Mouse (Mus musculus) limb, embryonic 14.5 days (tissue): Measurements from ENCODE around the gene Siglecf. TPM values are rescaled to one million over a fixed set of nuclear protein-coding genes. Genes with fewer than 3 reads are reported as not detected.

Source experiments
- ATAC-seq: fragments of 200-750 bp; cut with Nextera tagmentation; 2 replicates; pipeline ENCODE4 v1.8.0; 2017; ENCODE audit warnings: low read depth, moderate number of reproducible peaks, moderate TSS enrichment; ENCODE audit not compliant: low FRiP score
- DNase-seq: peaks from one replicate; pipeline ENCODE4 v3.0.0-alpha.2; 2015; ENCODE audit warnings: low spot score
- H3K27ac ChIP-seq: fragments of 300-500 bp; sonication (generic); replicated peaks from 2 replicates; pipeline ENCODE4 v1.5.1; 2014; ENCODE audit warnings: low read depth, mild to moderate bottlenecking, low read length, moderate library complexity, mixed read lengths
- H3K27me3 ChIP-seq: fragments of 300-500 bp; sonication (generic); 2 replicates; pipeline ENCODE4 v1.6.1; 2014; ENCODE audit warnings: low read length, mixed read lengths; ENCODE audit not compliant: control insufficient read depth, insufficient read depth
- H3K36me3 ChIP-seq: fragments of 300-500 bp; sonication (generic); 2 replicates; pipeline ENCODE4 v1.6.1; 2014; ENCODE audit warnings: mild to moderate bottlenecking, low read length, moderate library complexity, mixed read lengths; ENCODE audit not compliant: control insufficient read depth, insufficient read depth
- H3K4me1 ChIP-seq: fragments of 300-500 bp; sonication (generic); 2 replicates; pipeline ENCODE4 v1.6.1; 2014; ENCODE audit warnings: antibody characterized with exemption, low read length, mixed read lengths; ENCODE audit not compliant: control insufficient read depth, insufficient read depth
- H3K4me2 ChIP-seq: fragments of 300-500 bp; sonication (generic); replicated peaks from 2 replicates; pipeline ENCODE4 v1.6.1; 2014; ENCODE audit warnings: low read depth, mild to moderate bottlenecking, low read length, moderate library complexity; ENCODE audit not compliant: severe bottlenecking
- H3K4me3 ChIP-seq: fragments of 300-500 bp; sonication (generic); replicated peaks from 2 replicates; pipeline ENCODE4 v1.5.1; 2014; ENCODE audit warnings: low read length
- H3K9ac ChIP-seq: fragments of 300-500 bp; sonication (generic); 2 replicates; pipeline ENCODE4 v1.6.1; 2014; ENCODE audit warnings: mild to moderate bottlenecking, low read depth, low read length, moderate library complexity; ENCODE audit not compliant: severe bottlenecking
- H3K9me3 ChIP-seq: fragments of 300-500 bp; sonication (generic); 2 replicates; pipeline ENCODE4 v1.6.1; 2016; ENCODE audit warnings: low read length; ENCODE audit not compliant: control insufficient read depth
- POLR2A ChIP-seq: fragments of 200-500 bp; IDR thresholded peaks from 2 replicates; pipeline ENCODE4 v1.8.0; 2012; ENCODE audit warnings: inconsistent platforms, mild to moderate bottlenecking, moderate library complexity, borderline replicate concordance; ENCODE audit not compliant: insufficient read depth, insufficient read length; ENCODE audit errors: extremely low read depth
- WGBS: fragments of 180-500 bp; shearing (Covaris S2); extraction: QIAGEN DNeasy Blood & Tissue Kit; methylation state at CpG from one replicate; pipeline ENCODE4 v1.1.7; 2014; 5-methylcytosine and 5-hydroxymethylcytosine counted together
- polyA plus RNA-seq, 2 experiments: library from polyadenylated mRNA; depleted of rRNA in 1 of 2; stranded (reverse) in 1 of 2; unstranded in 1 of 2; fragments of >200 nt; fragmentation: Nextera tagmentation in 1 of 2; extraction: Ambion mirVana in 1 of 2; gene quantifications; 2 replicates each; pipeline versions ENCODE4 v1.2.1 to v1.2.3; 2012 to 2014

Gene Siglecf
- polyA plus RNA-seq, 2 experiments, result 0.19 to 0.28 TPM

DNA sequence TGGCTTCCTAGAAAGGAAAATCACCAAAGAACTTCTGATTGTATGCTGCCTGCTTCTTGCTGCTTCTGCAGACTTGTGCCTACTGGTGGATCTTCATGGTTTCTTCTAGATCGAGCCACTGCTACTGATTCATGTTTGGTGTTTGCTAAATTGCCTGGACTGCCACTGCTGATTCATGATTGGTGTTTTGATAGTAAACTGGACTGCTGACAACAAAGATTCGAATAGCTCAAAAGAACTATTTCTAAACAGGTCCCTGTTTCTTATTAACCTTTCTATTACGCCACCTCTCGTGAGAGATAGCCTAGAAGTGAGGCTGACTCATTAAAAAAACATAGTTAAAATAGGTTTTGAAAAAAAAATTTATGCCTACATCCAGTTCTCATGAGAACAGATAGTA is 10.9 kb downstream of the Siglecf start:
- Histone ChIP-seq H3K27ac (no peak overlapping the region), H3K9me3 (no peaks in the 10 kb centered on the region), H3K9ac (no peak overlapping the region), H3K4me1 (no peaks in the 10 kb centered on the region), H3K36me3 (no peaks in the 10 kb centered on the region), H3K27me3 (no peaks in the 10 kb centered on the region), H3K4me3 (no peak overlapping the region), H3K4me2 (no peak overlapping the region)
- no peak for DNase-seq
- TF ChIP-seq POLR2A, result no peak
- 65% methylated on average over 4 of the region's 4 CpGs for WGBS
- no peak for ATAC-seq

DNA sequence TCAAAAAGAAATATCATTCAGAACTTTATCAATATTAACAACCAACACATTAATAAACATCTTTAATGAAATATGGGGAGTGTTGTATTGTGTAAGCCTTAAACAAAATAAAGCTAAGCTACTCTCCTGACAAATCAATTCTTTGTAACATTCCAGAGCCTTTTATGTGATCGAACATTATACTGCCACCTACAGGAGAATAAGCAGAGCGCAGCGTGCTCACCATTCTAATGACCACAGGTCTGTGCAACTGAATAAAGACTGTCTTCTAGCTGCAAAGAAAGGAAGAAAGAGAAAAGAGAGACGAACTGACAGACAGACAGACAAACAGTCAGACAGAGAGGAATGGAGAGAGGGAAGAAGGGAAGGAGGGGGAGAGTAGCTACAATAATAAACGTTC is 27.1 kb downstream of the Siglecf start:
- Histone ChIP-seq H3K27ac (no peak overlapping the region), H3K4me1 (no peaks in the 10 kb centered on the region), H3K9me3 (no peaks in the 10 kb centered on the region), H3K4me3 (no peak overlapping the region), H3K9ac (no peak overlapping the region), H3K4me2 (no peak overlapping the region), H3K36me3 (no peaks in the 10 kb centered on the region), H3K27me3 (no peaks in the 10 kb centered on the region)
- ATAC-seq, result no peak
- peak; percentile 63 for DNase-seq
- WGBS, result 20% methylated on average over 5 of the region's 5 CpGs
- no peak for TF ChIP-seq POLR2A

DNA sequence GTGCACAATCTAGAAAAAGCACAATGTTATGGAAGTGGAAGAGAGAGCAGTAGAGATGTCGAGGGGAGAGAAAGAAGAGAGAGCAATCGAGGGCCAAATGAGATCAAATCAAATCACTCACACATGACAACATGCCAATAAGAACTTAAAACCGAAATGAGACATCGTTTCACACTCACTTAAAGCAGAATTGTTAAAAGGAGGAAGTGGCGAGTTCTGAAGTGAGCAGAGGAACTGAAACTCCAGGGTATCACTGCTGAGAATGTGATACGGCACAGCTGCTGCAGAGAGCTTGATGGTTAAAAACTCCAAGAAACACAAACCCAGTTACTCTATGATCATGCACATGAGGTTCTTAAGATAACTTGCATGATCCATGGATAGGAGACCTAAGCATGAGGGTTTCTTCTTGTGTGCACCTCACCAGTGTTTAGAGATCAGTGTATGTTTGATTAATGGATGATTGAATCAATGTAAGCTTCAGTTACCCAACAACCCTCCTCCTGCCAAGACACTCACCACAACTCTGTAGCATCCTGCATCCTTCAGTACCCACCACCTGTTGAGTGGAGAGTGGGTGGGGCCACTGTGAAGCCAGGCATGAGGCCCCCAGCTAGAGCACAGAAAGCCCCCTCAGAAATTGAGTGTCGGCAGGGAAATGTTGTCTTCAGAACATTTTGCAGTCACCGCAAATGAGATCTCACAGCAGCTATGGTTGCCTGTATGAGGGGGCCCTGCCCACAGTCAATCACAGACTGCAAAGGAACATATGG is 41.4 kb downstream of the Siglecf start:
- DNase-seq, result no peak
- 71% methylated on average over 8 of the region's 8 CpGs for WGBS
- H3K27ac ChIP-seq, result no peak overlapping the region
- no peaks in the 10 kb centered on the region for H3K4me1 ChIP-seq
- H3K4me2 ChIP-seq, result no peak overlapping the region
- H3K4me3 ChIP-seq, result no peak overlapping the region
- no peaks in the 10 kb centered on the region for H3K27me3 ChIP-seq
- H3K9me3 ChIP-seq, result no peaks in the 10 kb centered on the region
- ATAC-seq, result no peak
- TF ChIP-seq POLR2A, result no peak
- no peak overlapping the region for H3K9ac ChIP-seq
- no peaks in the 10 kb centered on the region for H3K36me3 ChIP-seq

DNA sequence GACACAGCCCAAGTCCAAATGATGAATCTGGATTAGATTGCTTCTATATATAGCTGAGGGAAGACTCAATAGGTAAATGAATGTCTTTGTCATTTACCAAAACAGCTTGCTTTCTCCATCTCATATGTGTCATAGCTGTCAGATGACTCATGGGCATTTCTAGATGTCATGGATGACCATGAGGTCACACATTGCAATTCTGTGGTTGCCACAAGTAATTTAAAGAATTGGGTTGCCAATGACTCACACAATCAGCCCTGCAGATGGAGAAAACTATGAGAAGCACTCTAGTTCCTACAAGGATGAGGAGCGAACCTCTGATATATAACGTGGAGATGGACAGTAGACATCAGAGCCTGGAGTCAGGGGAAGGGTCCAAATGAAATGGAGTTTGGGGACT is 48.4 kb downstream of the Siglecf start:
- no peaks in the 10 kb centered on the region for H3K9me3 ChIP-seq
- no peak for TF ChIP-seq POLR2A
- H3K36me3 ChIP-seq, result no peaks in the 10 kb centered on the region
- no peak overlapping the region for H3K9ac ChIP-seq
- WGBS, result 76% methylated on average over 2 of the region's 2 CpGs
- no peak overlapping the region for H3K27ac ChIP-seq
- ATAC-seq (no peak), DNase-seq (no peak)
- no peaks in the 10 kb centered on the region for H3K27me3 ChIP-seq
- H3K4me3 ChIP-seq, result no peak overlapping the region
- H3K4me2 ChIP-seq, result no peak overlapping the region
- H3K4me1 ChIP-seq, result no peaks in the 10 kb centered on the region

DNA sequence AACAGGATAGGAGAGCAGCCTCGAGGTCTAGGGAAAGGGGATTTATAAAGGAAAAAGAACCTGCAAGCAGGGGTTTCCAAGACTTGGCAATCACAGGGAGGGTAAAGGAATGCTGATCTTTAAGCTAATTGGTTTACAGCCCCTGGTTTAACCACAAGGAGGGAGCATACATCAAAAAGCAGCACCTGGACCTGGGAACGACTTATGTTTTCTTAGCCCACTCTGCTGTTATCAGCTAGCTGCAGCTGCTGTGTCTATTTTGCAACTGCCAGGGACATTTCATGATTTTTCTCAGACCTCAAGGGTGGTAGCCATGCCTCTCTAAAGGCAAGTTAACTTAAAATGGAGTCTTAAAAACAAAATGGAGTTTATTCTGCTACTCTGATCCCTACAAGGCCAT is 51.6 kb downstream of the Siglecf start:
- H3K4me2 ChIP-seq, result no peak overlapping the region
- no peak for ATAC-seq
- H3K36me3 ChIP-seq, result no peaks in the 10 kb centered on the region
- WGBS, result 21% methylated on average over 2 of the region's 2 CpGs
- H3K4me3 ChIP-seq, result no peak overlapping the region
- no peaks in the 10 kb centered on the region for H3K4me1 ChIP-seq
- H3K9me3 ChIP-seq, result no peaks in the 10 kb centered on the region
- H3K27me3 ChIP-seq, result no peaks in the 10 kb centered on the region
- DNase-seq, result no peak
- TF ChIP-seq POLR2A, result no peak
- H3K9ac ChIP-seq, result no peak overlapping the region
- H3K27ac ChIP-seq, result no peak overlapping the region
